In genomic region chr8:122793375-122794174, GRCm38 (mm10) we compare ENCODE assay signal across 9 mouse cellular contexts. TPM values are rescaled to one million over a fixed set of nuclear protein-coding genes. Genes with fewer than 3 reads are reported as not detected.
DNase-seq lines count a peak whose midpoint lies in the region; ATAC-seq lines count a peak whose summit lies in the region.
"Had no signal": no experiment of that assay in that cellular context is flagged by ENCODE, and none has a peak within 500 bp of the region (broad histone marks: within the 10 kb centered on the region; RNA-seq: fewer than 3 reads in every experiment).

No protein-coding gene starts in this region.

- H3K27me3 ChIP-seq in intestine, embryonic 16.5 days (replicated peaks; ENCODE audit: control insufficient read depth, insufficient read depth, low read length): no peaks in the 10 kb centered on the region
- no peaks in the 10 kb centered on the region for H3K27me3 ChIP-seq in neural tube, embryonic 13.5 days
- no peaks in the 10 kb centered on the region for H3K27me3 ChIP-seq in liver, embryonic 11.5 days (replicated peaks; ENCODE audit: control insufficient read depth, insufficient read depth, low read length)

- no peaks in the 10 kb centered on the region for H3K36me3 ChIP-seq in intestine, embryonic 16.5 days (ENCODE audit: control insufficient read depth, insufficient read depth, low read length)
- peaks cover 32% of the 10 kb centered on the region for H3K36me3 ChIP-seq in neural tube, embryonic 13.5 days
- no peaks in the 10 kb centered on the region for H3K36me3 ChIP-seq in liver, embryonic 11.5 days (ENCODE audit: control insufficient read depth, insufficient read depth, low read length)

- WGBS in intestine, embryonic 16.5 days: 60% methylated on average over 18 of the region's 18 CpGs
- 52% methylated on average over 18 of the region's 18 CpGs for WGBS in neural tube, embryonic 13.5 days
- WGBS in liver, embryonic 11.5 days: 85% methylated on average over 18 of the region's 18 CpGs

- peaks cover 4% of the 10 kb centered on the region for H3K4me1 ChIP-seq in intestine, embryonic 16.5 days (ENCODE audit: control insufficient read depth, insufficient read depth, low read length)
- peaks cover 24% of the 10 kb centered on the region for H3K4me1 ChIP-seq in neural tube, embryonic 13.5 days (replicated peaks)
- H3K4me1 ChIP-seq in liver, embryonic 11.5 days (replicated peaks; ENCODE audit: control insufficient read depth, insufficient read depth, low read length): no peaks in the 10 kb centered on the region

- H3K4me3 ChIP-seq in intestine, embryonic 16.5 days (ENCODE audit: low read length): no peak overlapping the region
- no peak overlapping the region for H3K4me3 ChIP-seq in neural tube, embryonic 13.5 days
- no peak overlapping the region for H3K4me3 ChIP-seq in liver, embryonic 11.5 days (ENCODE audit: low read depth, low read length)

- ATAC-seq in intestine, embryonic 16.5 days: peak; percentile 72
- peak; percentile 82 for ATAC-seq in neural tube, embryonic 13.5 days (ENCODE audit: low read depth)
- no peak for ATAC-seq in liver, embryonic 11.5 days (replicated peaks; ENCODE audit: low FRiP score)

- peak; percentile 58 for DNase-seq in adrenal gland, postnatal 10 days
- no peak for DNase-seq in adrenal gland, adult 18-20 months (ENCODE audit: low spot score in 2 of 2)
- peak; percentile 32 for DNase-seq in right cerebral cortex, postnatal 14 days
- no peak for DNase-seq in right cerebral cortex, postnatal 25 days
- DNase-seq in liver, embryonic 11.5 days (ENCODE audit: low spot score): no peak
- no peak for DNase-seq in left cerebral cortex, adult 11 months (ENCODE audit: low spot score)

- no peak overlapping the region for H3K4me2 ChIP-seq in intestine, embryonic 16.5 days (ENCODE audit: low read depth, low read length)
- no peak overlapping the region for H3K4me2 ChIP-seq in neural tube, embryonic 13.5 days
- no peak overlapping the region for H3K4me2 ChIP-seq in liver, embryonic 11.5 days

- H3K27ac ChIP-seq in intestine, embryonic 16.5 days (ENCODE audit: low read length): peak overlapping the region; percentile 34; the same call in 1 of the 2 replicates
- H3K27ac ChIP-seq in neural tube, embryonic 13.5 days (replicated peaks): peak overlapping the region; percentile 92
- no peak overlapping the region for H3K27ac ChIP-seq in liver, embryonic 11.5 days (ENCODE audit: low read depth, low read length)

- no peaks in the 10 kb centered on the region for H3K9me3 ChIP-seq in intestine, embryonic 16.5 days (ENCODE audit: control insufficient read depth, low read length)
- H3K9me3 ChIP-seq in neural tube, embryonic 13.5 days: no peaks in the 10 kb centered on the region
- no peaks in the 10 kb centered on the region for H3K9me3 ChIP-seq in liver, embryonic 11.5 days (ENCODE audit: control insufficient read depth, low read length)

- peak overlapping the region; percentile 19; the same call in 1 of the 2 replicates for H3K9ac ChIP-seq in intestine, embryonic 16.5 days (ENCODE audit: low read depth, low read length)
- peak overlapping the region; percentile 38 for H3K9ac ChIP-seq in neural tube, embryonic 13.5 days
- no peak overlapping the region for H3K9ac ChIP-seq in liver, embryonic 11.5 days (ENCODE audit: low read depth, low read length)

RNA-seq across cellular contexts. Expression of gene Acsf3, which starts 18.3 kb away (rescaled TPM):
- 10 to 100 TPM; 54.3 to 64.8 TPM for total RNA-seq in adrenal gland, postnatal 10 days (2021)
- 10 to 100 TPM; 42.0 to 76.0 TPM for total RNA-seq in adrenal gland, adult 18-20 months (2021)
- polyA plus RNA-seq in intestine, embryonic 16.5 days (2015; fragmentation: Nextera tagmentation; extraction: Ambion mirVana): 31.4 and 34.5 TPM in 2 replicates
- polyA plus RNA-seq in neural tube, embryonic 13.5 days (2015; fragmentation: Nextera tagmentation; extraction: Ambion mirVana): 15.6 and 17.1 TPM in 2 replicates
- polyA plus RNA-seq in liver, embryonic 11.5 days (2014; fragmentation: Nextera tagmentation; extraction: Ambion mirVana): 16.6 and 18.8 TPM in 2 replicates

RNA-seq across cellular contexts. Expression of gene Cdh15, which starts 54.2 kb away (rescaled TPM):
- total RNA-seq in adrenal gland, postnatal 10 days (2021): 1 to 10 TPM in 1 of 2 experiments, under 1 TPM in 1; 0.75 to 1.9 TPM
- under 1 TPM; 0.22 to 0.99 TPM for total RNA-seq in adrenal gland, adult 18-20 months (2021)
- 0.11 and 0.24 TPM in 2 replicates for polyA plus RNA-seq in intestine, embryonic 16.5 days (2015; fragmentation: Nextera tagmentation; extraction: Ambion mirVana)
- 2.7 and 3.5 TPM in 2 replicates for polyA plus RNA-seq in neural tube, embryonic 13.5 days (2015; fragmentation: Nextera tagmentation; extraction: Ambion mirVana)
- 0.97 and 1.5 TPM in 2 replicates for polyA plus RNA-seq in liver, embryonic 11.5 days (2014; fragmentation: Nextera tagmentation; extraction: Ambion mirVana)
- total RNA-seq: hematopoietic stem cell, adult 5-6 weeks had no signal

Comparison
In these comparisons a context has a peak if more than half of its experiments do, and no peak if none do; other contexts are left out.
1. DNase-seq: peak in adrenal gland, postnatal 10 days (single experiment) and right cerebral cortex, postnatal 14 days (single experiment); none in adrenal gland, adult 18-20 months (0 of 2), right cerebral cortex, postnatal 25 days (single experiment), liver, embryonic 11.5 days (single experiment) and left cerebral cortex, adult 11 months (single experiment).